Mouse (Mus musculus) fat pad, adult 2 months (tissue): ENCODE data around the gene Mei1.

Source experiments
- DNase-seq: peaks from one replicate; pipeline ENCODE4 v3.0.0-alpha.2; 2011; ENCODE audit warnings: low read depth, low spot score; ENCODE audit errors: extremely low read depth

The Mei1 gene

DNA sequence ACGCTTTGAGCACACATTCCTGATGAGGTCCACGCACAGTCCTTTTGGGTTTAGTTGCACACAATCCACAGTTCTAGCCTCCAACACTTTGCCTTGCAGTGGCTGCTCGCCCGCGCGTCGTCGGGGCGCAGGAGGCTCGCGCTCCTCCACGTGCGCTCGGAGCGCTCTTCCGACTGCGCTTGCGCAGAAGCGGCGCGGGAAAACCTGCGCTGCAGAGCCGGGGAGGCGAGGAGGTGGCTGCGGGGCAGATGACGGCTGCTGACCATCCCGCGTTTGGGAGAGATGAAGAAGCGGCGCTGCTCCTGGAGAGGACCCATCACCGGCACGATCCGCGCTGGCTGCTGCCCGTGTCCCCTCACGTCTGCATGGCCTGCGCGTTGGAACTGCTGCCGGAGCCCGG is at the start of gene Mei1:
Gene Mei1 (plus strand): TSS at position 99 of the 400 bp plus-strand sequence.
- no peak for DNase-seq

DNA sequence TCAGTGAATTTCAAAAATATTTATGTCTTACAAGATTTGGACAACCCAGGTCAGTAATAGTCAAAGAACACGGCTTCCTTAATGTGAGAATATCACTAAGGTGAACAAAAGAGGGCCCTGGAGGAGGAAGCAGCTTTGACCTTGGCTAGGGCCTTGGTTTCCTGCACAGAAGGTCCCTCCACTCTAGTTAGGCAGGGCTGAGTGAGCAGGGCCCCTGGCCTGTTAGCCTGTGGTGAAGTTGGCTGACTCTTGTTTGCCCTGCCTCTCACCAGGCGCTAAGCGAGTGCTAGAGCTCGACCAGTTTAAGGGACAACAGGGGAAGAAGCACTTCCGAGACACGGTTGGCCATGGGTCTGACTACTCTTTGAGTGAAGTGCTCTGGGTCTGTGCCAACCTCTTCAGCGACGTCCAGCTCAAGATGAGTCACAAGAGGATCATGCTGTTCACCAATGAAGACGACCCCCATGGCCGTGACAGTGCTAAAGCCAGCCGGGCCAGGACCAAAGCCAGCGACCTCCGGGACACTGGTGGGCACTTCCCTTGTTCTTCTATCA is 47.2 kb upstream of the Mei1 start:
- DNase-seq, result no peak

DNA sequence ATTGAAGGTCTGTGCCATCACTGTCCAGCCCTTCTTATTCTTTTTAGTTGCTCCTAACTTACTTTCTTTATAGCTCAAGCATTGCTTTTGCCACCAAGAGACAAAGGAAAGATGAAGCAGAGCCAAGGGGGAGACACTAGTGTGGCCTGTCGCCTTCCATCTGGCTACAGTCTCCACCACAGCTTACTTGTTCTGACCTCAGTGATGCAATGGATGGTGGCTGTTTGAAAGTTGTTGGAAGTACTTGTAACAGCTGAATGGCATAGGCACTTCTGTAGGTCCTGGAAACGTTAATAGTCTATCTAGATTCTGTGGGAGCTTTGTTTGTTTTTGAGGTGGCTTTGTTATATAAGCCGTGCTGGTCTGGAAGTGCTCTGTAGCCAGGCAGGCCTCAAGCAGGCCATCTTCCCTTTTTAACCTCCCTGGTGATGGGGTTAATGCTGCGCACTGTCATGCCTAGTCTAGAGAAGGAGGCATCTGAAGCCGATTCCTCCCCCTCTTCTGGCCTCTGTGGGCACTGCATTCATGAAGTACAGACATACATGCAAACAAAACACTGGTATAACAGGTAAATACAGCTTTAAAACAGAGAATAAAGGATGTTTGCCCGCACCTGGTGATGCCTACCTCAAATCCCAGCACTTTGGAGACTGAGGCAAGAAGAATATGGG is 45.7 kb upstream of the Mei1 start:
- no peak for DNase-seq

DNA sequence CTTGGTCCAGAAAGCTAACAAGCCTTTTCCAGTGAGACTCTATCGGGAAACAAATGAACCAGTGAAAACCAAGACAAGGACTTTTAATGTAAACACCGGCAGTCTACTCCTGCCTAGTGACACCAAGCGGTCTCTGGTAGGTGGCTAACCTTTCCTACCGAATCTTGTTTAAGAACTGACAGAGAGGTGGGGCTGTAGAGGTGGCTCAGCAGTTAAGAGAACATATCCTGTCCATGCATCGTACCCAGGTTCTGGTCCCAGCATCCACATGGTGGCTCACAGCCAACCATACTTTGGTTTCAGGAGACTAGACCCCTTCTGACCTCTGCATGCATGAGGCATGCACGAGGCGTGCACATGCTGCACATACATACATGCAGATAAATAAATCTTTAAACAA is 42.5 kb upstream of the Mei1 start:
- no peak for DNase-seq

DNA sequence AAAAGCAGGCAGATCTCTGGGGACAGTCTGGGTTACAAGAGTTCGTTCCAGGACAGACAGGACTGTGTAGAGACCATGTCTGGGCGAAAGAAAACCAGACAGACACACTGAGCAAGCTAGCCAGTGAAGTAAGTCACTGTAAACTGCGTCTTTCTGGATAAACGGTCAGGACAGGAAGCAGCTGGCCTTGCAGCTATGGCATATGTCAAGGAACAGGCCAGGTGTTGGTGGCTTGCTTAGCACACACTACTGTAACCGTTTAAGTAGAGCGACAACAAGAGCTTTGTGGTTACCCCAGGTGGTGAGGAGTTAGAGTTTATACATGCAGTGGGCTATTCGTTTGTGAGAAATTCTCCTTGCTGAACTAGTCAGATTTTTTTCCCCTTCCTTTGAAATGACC is 42.1 kb upstream of the Mei1 start:
- DNase-seq, result no peak

DNA sequence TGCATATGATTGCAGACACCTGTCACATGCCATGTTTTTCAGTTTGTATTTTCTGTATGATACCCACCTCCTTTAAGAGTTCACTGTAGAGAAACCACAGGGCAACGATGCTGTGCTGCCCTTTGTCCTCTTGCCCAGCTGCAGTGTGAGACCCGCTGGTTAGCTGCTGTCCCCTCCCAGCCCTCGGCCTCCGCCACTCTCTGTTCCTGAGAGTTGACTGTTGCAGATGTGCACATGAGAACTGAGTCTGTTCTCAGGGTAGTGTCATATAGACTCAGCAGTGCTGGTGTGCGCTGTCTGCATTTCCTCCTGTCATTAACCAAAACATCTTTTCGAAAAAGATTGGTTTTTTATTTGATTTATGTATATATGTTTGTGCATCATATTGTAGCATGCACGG is 37.4 kb upstream of the Mei1 start:
- no peak for DNase-seq

DNA sequence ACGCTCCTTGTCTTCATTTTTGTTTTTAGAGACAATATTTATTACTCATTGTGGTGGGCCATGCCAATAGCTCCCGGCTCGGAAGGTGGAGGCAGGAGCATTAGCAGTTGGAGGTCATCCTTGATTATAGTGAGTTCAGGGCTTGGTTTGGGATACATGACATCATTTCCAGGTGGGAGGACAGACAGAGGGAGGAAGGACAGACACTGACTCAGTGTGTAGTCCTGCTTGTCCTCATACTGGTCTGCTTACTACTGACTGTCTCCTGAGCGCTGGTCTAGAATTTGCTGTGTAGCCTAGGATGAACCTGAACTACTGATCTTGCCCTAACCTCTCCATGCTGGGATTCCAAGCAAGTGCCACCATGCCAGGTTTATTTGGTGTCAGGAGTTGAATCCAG is 36.0 kb upstream of the Mei1 start, which contains the start of gene Desi1:
Gene Desi1 (minus strand): TSS at position 101 of the 400 bp plus-strand sequence.
- no peak for DNase-seq

DNA sequence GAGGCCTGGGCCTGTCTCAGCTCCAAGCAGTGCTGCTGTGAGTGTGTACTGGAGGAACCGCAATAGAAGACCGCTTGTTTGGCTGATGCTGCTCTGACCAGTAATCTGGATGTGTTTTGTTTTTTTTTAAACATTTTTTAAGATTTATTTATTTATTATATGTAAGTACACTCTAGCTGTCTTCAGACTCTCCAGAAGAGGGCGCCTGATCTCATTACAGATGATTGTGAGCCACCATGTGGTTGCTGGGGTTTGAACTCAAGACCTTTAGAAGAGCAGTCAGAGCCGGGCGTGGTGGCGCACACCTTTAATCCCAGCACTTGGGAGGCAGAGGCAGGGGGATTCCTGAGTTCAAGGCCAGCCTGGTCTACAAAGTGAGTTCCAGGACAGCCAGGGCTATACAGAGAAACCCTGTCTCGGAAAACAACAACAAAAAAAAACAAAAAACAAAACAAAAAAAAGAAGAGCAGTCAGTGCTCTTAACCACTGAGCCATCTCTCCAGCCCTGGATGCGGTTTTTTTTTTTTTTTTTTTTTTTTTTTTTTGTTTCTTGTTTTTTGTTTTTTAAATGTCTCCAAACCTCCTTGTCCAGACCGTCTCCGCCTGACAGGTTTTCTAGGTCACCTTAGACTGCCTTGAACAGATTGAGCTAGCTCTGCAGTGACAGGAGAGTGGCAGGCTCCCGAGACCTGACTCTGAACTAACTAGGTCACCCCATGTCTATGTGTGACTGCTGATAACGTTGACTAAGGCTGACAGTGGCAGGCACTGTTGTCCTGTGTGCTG is 33.7 kb upstream of the Mei1 start:
- DNase-seq, result no peak

DNA sequence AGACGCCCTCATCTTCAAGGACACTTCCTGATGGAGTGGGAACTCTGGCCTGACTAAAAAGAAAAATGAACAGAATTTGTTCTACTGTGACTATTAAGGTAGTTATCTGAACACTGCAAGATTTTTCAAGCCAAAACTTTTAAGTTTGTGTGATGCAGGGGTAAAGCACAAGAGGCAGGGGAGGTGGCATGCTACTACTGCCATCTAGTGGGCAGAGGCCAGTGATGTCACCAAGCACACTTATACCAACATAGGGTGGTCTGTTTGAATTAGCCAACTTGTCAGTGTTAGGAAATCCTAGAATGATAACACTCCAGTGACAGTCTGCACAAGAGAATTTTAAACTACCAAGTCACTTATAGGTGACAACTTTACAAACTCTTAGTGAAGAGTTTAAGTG is 29.1 kb upstream of the Mei1 start:
- no peak for DNase-seq

DNA sequence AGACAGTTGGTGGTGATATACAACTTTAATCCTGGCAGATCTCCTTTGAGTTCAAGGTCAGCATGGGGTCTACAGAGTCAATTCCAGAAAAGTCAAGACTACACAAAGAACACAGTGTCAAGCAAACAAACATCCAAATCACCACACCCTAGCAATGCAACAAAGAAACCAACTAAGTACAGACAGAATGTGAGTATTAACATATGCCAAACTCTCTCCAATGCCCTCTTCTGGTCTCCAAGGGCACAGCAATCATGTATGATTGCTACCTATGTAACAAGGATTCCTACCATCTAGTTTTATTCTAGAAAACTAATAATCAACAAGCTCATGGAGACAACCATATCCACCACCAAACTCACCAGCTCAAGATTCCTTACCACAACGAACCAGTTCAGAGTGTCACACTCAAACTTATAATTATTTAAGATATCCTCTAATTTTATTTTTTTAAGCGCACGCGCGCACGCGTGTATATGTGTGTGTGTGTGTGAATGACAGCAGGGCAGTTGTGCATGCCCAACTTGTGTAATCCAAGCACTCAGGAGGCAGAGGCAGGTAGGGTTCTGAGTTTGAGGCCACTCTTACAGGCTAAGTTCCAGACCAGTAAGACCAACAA is 25.5 kb upstream of the Mei1 start:
- no peak for DNase-seq

DNA sequence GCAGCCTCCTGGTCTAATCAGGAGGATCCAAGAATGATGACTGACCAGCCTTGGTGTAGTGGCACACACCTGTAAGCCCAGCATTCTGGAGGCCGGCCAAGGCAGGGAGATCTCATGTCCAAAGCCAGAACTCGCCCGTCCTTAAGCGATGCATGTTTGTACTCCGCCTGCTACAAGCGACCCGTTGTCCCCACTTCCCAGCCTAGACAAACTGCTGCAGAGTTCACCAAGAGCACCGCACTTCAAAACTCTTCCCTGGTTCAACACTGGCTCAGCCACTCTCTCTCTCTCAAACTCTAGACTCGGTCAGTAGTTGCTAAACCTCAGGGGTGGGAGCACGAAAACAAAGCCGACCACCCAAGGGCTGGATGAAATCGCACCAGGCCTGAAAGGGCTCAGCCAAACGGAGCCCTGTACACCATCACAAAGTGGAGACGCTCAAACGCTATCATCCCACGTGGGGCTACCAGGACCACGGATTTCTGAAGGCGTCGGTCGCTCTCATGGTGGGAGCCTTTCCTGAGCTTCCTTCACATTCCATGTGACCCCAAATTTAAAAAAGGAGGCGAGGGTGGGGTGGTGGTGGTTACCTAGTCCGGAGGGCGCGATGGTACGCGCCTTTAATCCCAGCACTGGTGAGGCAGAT is 23.4 kb upstream of the Mei1 start:
- DNase-seq, result no peak

DNA sequence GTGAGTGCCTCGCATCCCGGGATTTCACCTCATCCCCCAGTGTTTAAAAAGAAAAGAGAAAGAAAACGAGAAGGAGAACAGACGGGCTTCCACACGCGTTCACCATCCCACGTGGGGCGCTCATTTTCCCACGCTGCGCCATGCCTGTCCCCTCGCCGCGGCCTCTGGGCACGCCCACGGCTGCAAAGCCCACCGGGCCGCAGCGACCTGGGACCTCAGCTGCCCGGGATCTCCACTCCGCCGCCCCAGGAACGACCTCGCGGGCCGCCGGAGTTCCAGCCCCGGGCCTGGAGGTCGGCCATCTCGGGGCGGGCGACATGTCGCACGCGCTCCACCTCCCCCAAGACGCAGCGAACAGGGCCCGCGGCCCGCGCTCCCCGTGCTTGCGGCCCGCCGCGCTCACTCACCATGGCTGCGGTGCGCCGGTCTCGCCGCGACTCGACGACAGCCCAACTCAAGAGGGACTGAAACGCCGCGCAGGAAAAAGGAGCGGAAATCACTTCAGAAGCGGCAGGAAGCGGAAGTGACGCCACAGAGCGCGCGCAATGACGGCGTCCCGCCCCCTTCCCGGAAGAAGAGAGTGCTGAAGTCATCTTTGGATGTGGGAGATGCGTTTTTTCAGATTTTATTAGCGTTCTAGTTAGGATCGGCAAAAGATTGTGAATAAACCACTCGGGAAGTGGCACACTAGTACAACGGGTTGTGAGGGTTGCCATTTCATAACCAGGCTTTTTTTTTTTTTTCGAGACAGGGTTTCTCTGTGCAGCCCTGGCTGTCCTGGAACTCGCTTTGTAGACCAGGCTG is 22.5 kb upstream of the Mei1 start, which contains the start of gene Snu13:
Gene Snu13 (minus strand): TSS at position 519 of the 804 bp plus-strand sequence.
- DNase-seq, result no peak

DNA sequence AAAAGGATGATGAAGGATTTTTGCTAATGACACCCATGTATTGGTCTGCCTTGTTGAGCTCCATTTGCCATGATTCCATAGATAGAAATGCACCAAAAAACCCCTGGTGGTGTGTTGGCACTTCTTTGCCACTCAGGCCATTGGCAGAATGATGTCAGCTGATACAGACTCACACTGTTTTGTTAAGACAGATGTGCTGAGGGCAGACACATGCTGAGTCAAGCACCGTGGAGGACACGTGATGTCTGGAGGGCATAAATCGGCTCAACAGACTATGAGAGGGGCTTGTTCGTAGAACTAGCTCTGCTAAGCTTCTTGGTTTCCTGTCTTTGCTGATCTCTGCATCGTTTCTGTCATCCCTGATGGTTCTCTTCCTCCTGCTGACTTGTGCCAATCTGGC is 17.3 kb upstream of the Mei1 start:
- DNase-seq, result no peak

DNA sequence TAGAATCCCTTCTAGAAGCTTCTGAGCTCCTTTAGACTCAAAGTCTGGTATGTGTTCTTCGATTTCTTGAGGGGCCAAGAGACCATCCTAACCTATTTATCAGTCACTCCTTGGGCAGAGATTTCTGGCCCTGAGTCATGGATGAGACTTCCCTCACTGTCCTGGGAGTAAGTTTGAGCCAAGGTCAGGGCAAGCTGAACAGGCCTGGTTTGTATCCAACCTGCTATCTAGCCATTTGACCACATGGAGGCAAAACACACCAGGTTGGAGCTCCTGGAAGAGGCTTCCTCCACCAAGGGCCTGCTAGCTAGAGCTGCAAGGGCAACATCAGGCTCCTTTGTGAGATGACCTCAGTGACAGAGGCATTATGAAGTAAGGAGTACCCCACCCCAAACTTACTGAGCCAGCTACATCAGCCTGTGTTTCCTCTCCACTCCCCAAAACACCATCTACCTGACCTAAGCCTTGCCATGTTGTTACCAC is 11.0 kb upstream of the Mei1 start, which contains the start of gene 4930407I10Rik:
Gene 4930407I10Rik (plus strand): TSS at position 433 of the 483 bp plus-strand sequence.
- no peak for DNase-seq

DNA sequence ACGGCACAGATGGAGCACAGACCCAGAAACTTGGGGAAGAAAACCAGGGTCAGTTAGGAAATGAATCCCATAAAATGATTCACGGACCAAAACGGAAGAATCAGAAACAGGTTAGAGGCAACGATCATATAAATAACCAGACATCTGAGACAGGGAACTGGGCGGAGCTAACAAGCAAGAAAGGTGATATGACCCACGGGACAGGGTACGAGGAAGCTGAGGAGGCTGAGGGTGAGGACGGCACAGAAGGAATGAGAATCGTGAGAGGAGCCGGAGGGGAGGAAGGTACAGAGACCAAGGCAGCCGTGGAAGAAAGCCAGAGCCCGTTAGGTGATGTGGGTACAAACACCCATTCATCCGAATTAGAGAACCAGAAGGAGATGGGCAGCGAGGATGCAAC is 5.9 kb upstream of the Mei1 start:
- DNase-seq, result no peak

DNA sequence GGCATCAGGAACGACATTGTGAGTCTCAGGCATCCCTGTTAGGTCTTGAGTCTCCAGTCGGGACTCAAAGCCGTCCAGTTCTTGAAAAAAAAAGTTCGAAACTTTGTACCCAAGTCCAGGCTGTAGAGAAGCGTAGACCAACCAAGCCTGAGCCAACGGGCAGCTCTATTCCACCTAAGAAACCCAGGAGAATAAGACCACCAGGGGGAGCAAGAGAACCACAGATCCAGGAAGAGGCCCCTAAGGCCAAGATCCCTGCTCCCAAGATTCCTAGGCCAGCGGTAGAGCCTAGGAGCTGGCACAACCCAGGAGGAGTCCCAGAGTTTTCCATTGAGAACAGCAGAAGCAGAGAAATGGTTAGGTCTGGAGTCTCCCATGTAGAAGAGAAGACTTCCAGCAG is 4.3 kb upstream of the Mei1 start:
- no peak for DNase-seq

DNA sequence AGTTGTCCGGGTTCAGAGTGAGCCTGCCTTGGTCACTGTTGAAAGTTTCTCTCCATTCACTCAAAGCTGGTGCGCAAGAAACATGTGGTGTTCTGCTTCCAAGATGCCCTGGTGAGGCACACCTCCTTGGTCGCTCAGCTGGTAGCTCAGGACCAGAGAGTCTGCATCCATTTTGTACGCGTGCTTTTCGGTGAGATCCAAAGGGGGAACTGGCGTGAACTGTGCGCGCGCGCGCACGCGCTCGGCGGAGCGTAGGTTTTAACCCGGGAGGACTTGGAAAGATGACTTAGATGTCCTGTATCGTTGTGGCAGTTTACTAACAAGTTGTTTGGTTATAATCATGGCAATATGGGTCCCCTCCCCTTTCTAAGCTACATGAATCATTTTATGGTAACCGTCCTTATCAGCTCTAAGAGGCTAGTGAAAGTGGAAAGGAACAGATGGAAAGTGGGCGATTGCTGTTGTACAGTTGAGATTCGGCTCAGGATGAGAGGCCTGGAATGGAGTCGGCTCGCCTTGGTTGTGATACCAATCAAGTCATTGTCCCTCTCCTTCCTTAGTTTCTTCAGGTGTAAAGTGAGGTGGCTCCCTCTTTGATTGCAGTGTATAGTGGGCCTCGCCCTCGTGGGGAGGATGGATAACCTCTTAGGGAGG is 2.1 kb downstream of the Mei1 start:
- DNase-seq, result no peak

DNA sequence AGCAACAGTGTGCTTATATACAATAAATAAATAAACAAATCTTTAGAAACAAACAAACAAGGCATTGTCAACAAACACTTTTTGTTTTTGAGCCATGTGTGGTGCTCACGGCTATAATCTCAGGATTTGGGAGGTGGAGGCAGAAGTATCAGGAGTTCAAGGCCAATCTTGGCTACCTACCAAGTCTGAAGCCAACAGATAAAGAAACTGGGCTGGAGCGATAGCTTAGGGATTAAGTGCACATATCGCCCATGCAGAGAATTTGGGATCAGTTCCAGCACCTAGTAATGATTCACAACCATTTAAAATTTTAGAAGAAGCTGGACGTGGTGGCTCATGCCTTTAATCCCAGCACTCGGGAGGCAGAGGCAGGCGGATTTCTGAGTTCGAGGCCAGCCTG is 3.7 kb downstream of the Mei1 start:
- no peak for DNase-seq

DNA sequence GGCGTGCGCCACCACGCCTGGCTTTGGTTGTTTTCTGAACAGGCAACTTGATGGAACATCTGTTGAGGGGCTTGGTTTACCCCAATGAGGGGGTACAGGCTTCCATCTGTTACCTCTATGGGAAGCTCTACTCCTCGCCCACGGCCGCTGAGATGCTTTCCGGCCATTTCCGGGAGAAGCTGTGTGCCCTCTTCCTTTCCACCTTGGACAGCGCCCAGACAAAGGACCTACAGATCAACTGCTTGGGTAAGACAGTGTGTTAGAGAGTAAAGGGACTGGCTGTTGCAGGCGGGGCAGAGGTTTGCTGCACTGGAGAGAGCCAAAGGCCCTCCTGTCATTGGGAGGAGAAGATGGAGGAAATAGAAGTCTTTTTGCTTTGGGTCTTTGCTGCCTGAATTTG is 10.1 kb downstream of the Mei1 start:
- no peak for DNase-seq

DNA sequence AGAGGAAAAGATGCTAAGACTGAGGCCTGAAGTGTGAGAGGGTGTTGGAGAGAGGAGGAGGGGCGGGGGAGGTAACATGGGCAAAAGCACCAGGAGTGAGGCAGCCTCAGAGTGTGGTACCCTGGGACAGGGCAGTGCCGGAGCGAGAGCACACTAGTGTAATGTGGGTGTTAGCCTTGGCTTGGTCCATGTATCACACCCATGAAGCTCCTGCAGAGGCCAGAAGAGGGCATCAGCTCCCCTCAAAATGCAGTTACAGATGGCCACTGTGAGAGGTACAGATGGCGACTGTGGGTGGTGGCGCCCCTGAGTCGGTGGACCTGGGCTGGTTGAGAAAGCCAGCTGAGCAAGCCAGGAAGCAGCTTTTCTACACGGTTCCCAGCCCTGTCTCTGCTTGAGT is 11.4 kb downstream of the Mei1 start:
- no peak for DNase-seq
